Mouse (Mus musculus): ENCODE measurements around the gene Rnf114. TPM values are rescaled to one million over a fixed set of nuclear protein-coding genes. Genes with fewer than 3 reads are reported as not detected.

Rnf114 gene
- polyA plus RNA-seq, 1 experiment from 2014 or later = 55.9 TPM

GRCm38 (mm10) chr2:167453814-167454213, 38.6 kb upstream of the Rnf114 start:
- H3K9ac ChIP-seq (ENCODE audit: low read depth, low read length) = no peak overlapping the region
- no peaks in the 10 kb centered on the region for H3K4me1 ChIP-seq (replicated peaks; ENCODE audit: control insufficient read depth, insufficient read depth, low read length)
- H3K9me3 ChIP-seq (ENCODE audit: control insufficient read depth, low read length) = no peaks in the 10 kb centered on the region
- no peaks in the 10 kb centered on the region for H3K27me3 ChIP-seq (replicated peaks; ENCODE audit: control insufficient read depth, insufficient read depth, low read length)
- H3K4me3 ChIP-seq (ENCODE audit: low read depth, low read length) = no peak overlapping the region
- no peak for DNase-seq (ENCODE audit: low spot score)
- H3K36me3 ChIP-seq (ENCODE audit: control insufficient read depth, insufficient read depth, low read length) = peaks cover 43% of the 10 kb centered on the region
- H3K4me2 ChIP-seq = no peak overlapping the region
- ATAC-seq (replicated peaks; ENCODE audit: low FRiP score) = no peak
- WGBS = 88% methylated on average over 3 of the region's 3 CpGs
- no peak overlapping the region for H3K27ac ChIP-seq (ENCODE audit: low read depth, low read length)

DNA sequence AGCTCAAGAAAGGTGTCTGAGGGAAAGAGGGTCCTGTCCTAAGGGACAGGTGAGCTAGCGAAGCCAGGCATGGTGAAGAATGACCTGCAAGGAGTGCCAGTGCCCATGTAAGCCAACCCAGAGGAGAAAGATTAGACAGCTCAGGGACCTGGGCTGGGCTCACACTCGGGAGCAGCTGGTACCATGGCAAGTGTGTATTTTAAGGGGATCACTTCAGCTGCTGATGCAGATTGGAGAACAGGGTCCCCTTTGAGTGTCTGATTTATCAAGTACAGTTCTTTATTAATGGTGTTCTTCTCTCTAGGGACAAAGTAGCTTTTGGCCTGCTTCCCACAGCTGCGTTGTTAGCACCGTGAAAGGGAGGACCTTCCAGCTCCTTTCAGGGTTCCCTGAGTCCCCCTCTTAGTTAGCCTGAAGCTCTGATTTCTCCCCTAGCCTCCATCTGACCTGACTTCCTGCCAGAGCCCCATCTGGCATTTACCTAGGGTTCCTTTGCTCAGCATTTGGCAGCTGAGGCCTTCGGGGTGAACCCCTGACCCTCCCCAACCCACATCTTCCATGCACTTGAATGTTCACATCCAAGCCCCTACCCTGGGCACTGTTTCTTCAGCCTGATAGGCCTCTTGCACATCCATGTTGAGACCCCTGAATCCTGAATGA, 36.0 kb upstream of the Rnf114 start:
- Histone ChIP-seq H3K36me3 (ENCODE audit: control insufficient read depth, insufficient read depth, low read length) (peaks cover 45% of the 10 kb centered on the region), H3K4me2 (no peak overlapping the region), H3K4me1 (replicated peaks; ENCODE audit: control insufficient read depth, insufficient read depth, low read length) (no peaks in the 10 kb centered on the region), H3K4me3 (ENCODE audit: low read depth, low read length) (no peak overlapping the region), H3K9ac (ENCODE audit: low read depth, low read length) (no peak overlapping the region), H3K9me3 (ENCODE audit: control insufficient read depth, low read length) (no peaks in the 10 kb centered on the region), H3K27ac (ENCODE audit: low read depth, low read length) (no peak overlapping the region), H3K27me3 (replicated peaks; ENCODE audit: control insufficient read depth, insufficient read depth, low read length) (no peaks in the 10 kb centered on the region)
- no peak for DNase-seq (ENCODE audit: low spot score)
- ATAC-seq (replicated peaks; ENCODE audit: low FRiP score) = no peak
- WGBS = 95% methylated on average over 5 of the region's 5 CpGs

DNA sequence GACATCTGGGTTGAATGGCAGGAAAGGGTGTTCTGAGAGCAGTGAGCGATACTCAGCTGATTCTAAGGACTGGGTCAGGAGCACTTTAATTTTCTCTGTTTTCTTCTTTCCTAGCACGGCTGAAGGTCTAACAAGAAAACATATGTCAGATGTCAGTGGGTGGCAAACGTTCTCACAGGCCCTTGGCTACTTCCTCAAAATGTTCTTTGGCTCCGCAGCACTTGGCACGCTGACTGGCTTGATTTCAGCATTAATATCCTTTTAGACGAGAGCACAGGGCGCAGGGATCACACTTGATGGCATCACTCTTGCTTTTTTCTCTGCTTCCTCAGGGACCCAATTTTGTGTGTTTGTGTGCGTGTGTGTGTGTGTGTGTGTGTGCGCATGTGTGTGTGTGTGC, 35.2 kb upstream of the Rnf114 start:
- ATAC-seq (replicated peaks; ENCODE audit: low FRiP score) (no peak), DNase-seq (ENCODE audit: low spot score) (no peak)
- Histone ChIP-seq H3K9me3 (ENCODE audit: control insufficient read depth, low read length) (no peaks in the 10 kb centered on the region), H3K27ac (ENCODE audit: low read depth, low read length) (no peak overlapping the region), H3K9ac (ENCODE audit: low read depth, low read length) (no peak overlapping the region), H3K36me3 (ENCODE audit: control insufficient read depth, insufficient read depth, low read length) (peaks cover 45% of the 10 kb centered on the region), H3K4me3 (ENCODE audit: low read depth, low read length) (no peak overlapping the region), H3K4me1 (replicated peaks; ENCODE audit: control insufficient read depth, insufficient read depth, low read length) (no peaks in the 10 kb centered on the region), H3K27me3 (replicated peaks; ENCODE audit: control insufficient read depth, insufficient read depth, low read length) (no peaks in the 10 kb centered on the region), H3K4me2 (no peak overlapping the region)
- WGBS = 87% methylated on average over 9 of the region's 9 CpGs

- no peak overlapping the region for H3K4me3 ChIP-seq (ENCODE audit: low read depth, low read length)
- no peaks in the 10 kb centered on the region for H3K4me1 ChIP-seq (replicated peaks; ENCODE audit: control insufficient read depth, insufficient read depth, low read length)
- DNase-seq (ENCODE audit: low spot score) (no peak), ATAC-seq (replicated peaks; ENCODE audit: low FRiP score) (no peak)
- peaks cover 43% of the 10 kb centered on the region for H3K36me3 ChIP-seq (ENCODE audit: control insufficient read depth, insufficient read depth, low read length)
- H3K9ac ChIP-seq (ENCODE audit: low read depth, low read length) = no peak overlapping the region
- no peaks in the 10 kb centered on the region for H3K9me3 ChIP-seq (ENCODE audit: control insufficient read depth, low read length)
- H3K27ac ChIP-seq (ENCODE audit: low read depth, low read length) = no peak overlapping the region
- H3K4me2 ChIP-seq = no peak overlapping the region
- H3K27me3 ChIP-seq (replicated peaks; ENCODE audit: control insufficient read depth, insufficient read depth, low read length) = no peaks in the 10 kb centered on the region
- WGBS = 96% methylated on average over 3 of the region's 3 CpGs
These were observed 33.9 kb upstream of the Rnf114 start for GRCm38 (mm10) chr2:167458548-167458947.

DNA sequence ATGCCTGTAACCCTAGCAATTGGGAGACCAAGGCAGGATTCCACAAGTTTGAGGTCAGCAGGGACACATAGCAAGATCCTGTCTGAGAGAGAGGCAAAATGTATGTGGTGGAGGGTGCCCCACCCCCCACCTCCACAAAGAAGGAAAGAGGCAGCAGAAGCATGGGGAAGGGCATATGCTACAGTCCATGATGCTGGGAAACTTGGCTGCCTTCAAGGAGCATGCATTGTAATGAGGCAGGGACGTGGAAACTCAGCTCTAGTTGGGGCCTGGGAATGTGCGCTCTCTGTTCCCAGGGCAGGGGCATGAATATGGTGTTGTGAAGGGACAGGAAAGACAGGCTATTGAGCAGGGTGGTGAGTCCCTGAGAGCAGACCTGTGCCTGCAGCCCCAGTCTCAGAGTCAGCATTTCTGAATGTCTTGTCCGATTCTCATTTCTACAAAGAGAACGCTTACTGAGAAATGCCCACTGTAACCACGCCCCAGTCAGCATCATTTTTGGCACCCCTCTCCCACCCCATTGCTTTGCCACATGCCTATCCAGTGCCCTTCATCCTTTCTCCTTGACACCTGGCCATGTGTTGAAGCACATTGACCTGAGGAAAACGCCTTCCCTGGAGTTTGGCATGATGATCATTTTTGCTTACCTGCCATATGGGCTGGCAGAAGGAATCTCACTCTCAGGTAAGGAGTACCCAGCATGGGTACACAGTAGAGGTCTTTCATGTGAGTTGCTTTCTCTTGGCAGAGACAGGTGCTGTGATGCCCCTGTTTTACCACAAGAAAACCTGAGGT, 33.2 kb upstream of the Rnf114 start:
- Histone ChIP-seq H3K27me3 (replicated peaks; ENCODE audit: control insufficient read depth, insufficient read depth, low read length) (no peaks in the 10 kb centered on the region), H3K4me2 (no peak overlapping the region), H3K36me3 (ENCODE audit: control insufficient read depth, insufficient read depth, low read length) (peaks cover 39% of the 10 kb centered on the region), H3K4me3 (ENCODE audit: low read depth, low read length) (no peak overlapping the region), H3K9ac (ENCODE audit: low read depth, low read length) (no peak overlapping the region), H3K27ac (ENCODE audit: low read depth, low read length) (no peak overlapping the region), H3K9me3 (ENCODE audit: control insufficient read depth, low read length) (no peaks in the 10 kb centered on the region), H3K4me1 (replicated peaks; ENCODE audit: control insufficient read depth, insufficient read depth, low read length) (no peaks in the 10 kb centered on the region)
- DNase-seq (ENCODE audit: low spot score) (no peak), ATAC-seq (replicated peaks; ENCODE audit: low FRiP score) (no peak)
- WGBS = 89% methylated on average over 6 of the region's 6 CpGs

DNA sequence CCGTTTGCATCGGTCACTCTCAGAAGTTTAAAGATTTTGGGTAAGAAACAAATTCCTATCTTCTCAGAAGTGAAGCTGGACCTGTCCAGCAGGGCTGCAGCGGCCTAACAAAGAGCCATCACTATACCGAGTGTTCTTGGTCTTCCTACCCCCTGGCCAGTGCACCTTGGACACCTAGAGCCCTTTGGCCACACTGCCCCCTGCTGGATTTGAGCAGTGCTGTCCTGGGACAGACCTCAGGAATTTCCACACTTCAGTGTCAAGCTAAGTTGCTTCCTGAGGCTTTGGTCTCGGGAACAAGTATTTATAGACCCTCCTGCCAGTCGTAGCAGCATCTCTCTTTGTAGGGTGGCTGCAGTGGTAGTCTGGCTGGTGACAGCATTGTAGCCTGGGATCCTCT, 29.5 kb upstream of the Rnf114 start:
- WGBS = 56% methylated on average over 6 of the region's 6 CpGs
- no peaks in the 10 kb centered on the region for H3K4me1 ChIP-seq (replicated peaks; ENCODE audit: control insufficient read depth, insufficient read depth, low read length)
- no peak overlapping the region for H3K9ac ChIP-seq (ENCODE audit: low read depth, low read length)
- no peaks in the 10 kb centered on the region for H3K27me3 ChIP-seq (replicated peaks; ENCODE audit: control insufficient read depth, insufficient read depth, low read length)
- no peaks in the 10 kb centered on the region for H3K9me3 ChIP-seq (ENCODE audit: control insufficient read depth, low read length)
- DNase-seq (ENCODE audit: low spot score) (peak; percentile 50), ATAC-seq (replicated peaks; ENCODE audit: low FRiP score) (peak; percentile 71; the same call in 1 of the 2 replicates)
- H3K4me3 ChIP-seq (ENCODE audit: low read depth, low read length) = no peak overlapping the region
- H3K27ac ChIP-seq (ENCODE audit: low read depth, low read length) = no peak overlapping the region
- H3K36me3 ChIP-seq (ENCODE audit: control insufficient read depth, insufficient read depth, low read length) = peaks cover 35% of the 10 kb centered on the region
- no peak overlapping the region for H3K4me2 ChIP-seq

DNA sequence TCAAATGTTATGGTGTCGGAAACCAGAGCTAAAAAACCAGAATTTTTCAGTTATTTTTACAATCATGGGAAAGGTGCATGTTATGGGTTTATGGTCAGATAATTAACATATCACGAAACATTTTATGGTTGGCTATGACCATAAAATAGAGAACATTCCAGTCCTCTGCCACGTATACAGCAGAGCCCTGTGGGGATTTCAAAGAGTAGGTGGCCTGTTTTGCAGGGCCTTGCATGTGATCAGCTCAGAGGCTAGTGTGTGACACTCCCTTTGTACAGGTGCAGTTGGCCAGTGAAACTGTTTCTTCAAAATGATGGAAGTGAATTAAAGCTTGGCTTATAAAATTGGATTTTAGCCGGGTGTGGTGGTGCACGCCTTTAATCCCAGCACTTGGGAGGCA, 28.6 kb upstream of the Rnf114 start:
- H3K4me1 ChIP-seq (replicated peaks; ENCODE audit: control insufficient read depth, insufficient read depth, low read length) = no peaks in the 10 kb centered on the region
- DNase-seq (ENCODE audit: low spot score) = no peak
- 92% methylated on average over 5 of the region's 5 CpGs for WGBS

DNA sequence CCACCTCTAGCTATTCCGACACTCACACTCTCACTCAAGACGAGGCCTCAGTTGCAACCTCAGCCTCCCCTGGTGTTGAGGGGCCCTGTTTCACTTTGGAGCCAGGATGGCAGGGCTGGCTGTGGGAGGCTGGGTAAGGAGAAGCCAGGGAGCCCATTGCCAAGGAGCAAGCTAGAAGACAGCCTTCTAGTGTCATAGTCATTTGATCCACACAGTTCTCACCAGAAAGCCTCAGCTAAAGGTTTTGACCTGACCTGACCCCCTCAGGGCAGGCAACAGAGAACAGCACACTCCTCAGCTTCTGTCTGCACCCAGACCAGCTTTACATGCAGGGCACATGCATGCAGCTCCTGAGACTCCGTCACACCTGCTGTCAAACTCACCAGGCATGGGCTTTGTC, 26.5 kb upstream of the Rnf114 start:
- no peak overlapping the region for H3K27ac ChIP-seq (ENCODE audit: low read depth, low read length)
- no peaks in the 10 kb centered on the region for H3K9me3 ChIP-seq (ENCODE audit: control insufficient read depth, low read length)
- H3K4me3 ChIP-seq (ENCODE audit: low read depth, low read length) = no peak overlapping the region
- H3K36me3 ChIP-seq (ENCODE audit: control insufficient read depth, insufficient read depth, low read length) = peaks cover 32% of the 10 kb centered on the region
- H3K9ac ChIP-seq (ENCODE audit: low read depth, low read length) = no peak overlapping the region
- no peak for ATAC-seq (replicated peaks; ENCODE audit: low FRiP score)
- WGBS = 87% methylated on average over 3 of the region's 3 CpGs
- no peaks in the 10 kb centered on the region for H3K27me3 ChIP-seq (replicated peaks; ENCODE audit: control insufficient read depth, insufficient read depth, low read length)
- H3K4me2 ChIP-seq = no peak overlapping the region
- no peak for DNase-seq (ENCODE audit: low spot score)
- H3K4me1 ChIP-seq (replicated peaks; ENCODE audit: control insufficient read depth, insufficient read depth, low read length) = no peaks in the 10 kb centered on the region

More for the DNA sequence above, 28.6 kb upstream of the Rnf114 start:
- no peaks in the 10 kb centered on the region for H3K9me3 ChIP-seq (ENCODE audit: control insufficient read depth, low read length)
- no peak overlapping the region for H3K9ac ChIP-seq (ENCODE audit: low read depth, low read length)
- ATAC-seq (replicated peaks; ENCODE audit: low FRiP score) = no peak
- H3K4me3 ChIP-seq (ENCODE audit: low read depth, low read length) = no peak overlapping the region
- no peaks in the 10 kb centered on the region for H3K27me3 ChIP-seq (replicated peaks; ENCODE audit: control insufficient read depth, insufficient read depth, low read length)
- H3K27ac ChIP-seq (ENCODE audit: low read depth, low read length) = no peak overlapping the region
- no peak overlapping the region for H3K4me2 ChIP-seq
- peaks cover 33% of the 10 kb centered on the region for H3K36me3 ChIP-seq (ENCODE audit: control insufficient read depth, insufficient read depth, low read length)

- 74% methylated on average over 5 of the region's 5 CpGs for WGBS
- peaks cover 42% of the 10 kb centered on the region for H3K36me3 ChIP-seq (ENCODE audit: control insufficient read depth, insufficient read depth, low read length)
These were observed 25.2 kb upstream of the Rnf114 start for GRCm38 (mm10) chr2:167467214-167467613.

More at GRCm38 (mm10) chr2:167467214-167467613, 25.2 kb upstream of the Rnf114 start:
- Histone ChIP-seq H3K4me3 (ENCODE audit: low read depth, low read length) (no peak overlapping the region), H3K27me3 (replicated peaks; ENCODE audit: control insufficient read depth, insufficient read depth, low read length) (no peaks in the 10 kb centered on the region), H3K4me2 (no peak overlapping the region), H3K4me1 (replicated peaks; ENCODE audit: control insufficient read depth, insufficient read depth, low read length) (no peaks in the 10 kb centered on the region), H3K9me3 (ENCODE audit: control insufficient read depth, low read length) (no peaks in the 10 kb centered on the region), H3K27ac (ENCODE audit: low read depth, low read length) (no peak overlapping the region), H3K9ac (ENCODE audit: low read depth, low read length) (no peak overlapping the region)
- ATAC-seq (replicated peaks; ENCODE audit: low FRiP score) (no peak), DNase-seq (ENCODE audit: low spot score) (no peak)

Measured in liver, embryonic 11.5 days (tissue).